Mouse (Mus musculus): ENCODE data around the gene Efcab8. TPM values are rescaled to one million over a fixed set of nuclear protein-coding genes. Genes with fewer than 3 reads are reported as not detected.

Efcab8 gene
- polyA plus RNA-seq, 1 experiment from 2014 or later: not detected

Other genes with a start within 250 kb of the Efcab8 start
- 10.0 and 12.6 TPM in 2 replicates for gene Nol4l, start 250.0 kb upstream of the Efcab8 start, polyA plus RNA-seq (2014; fragmentation: Nextera tagmentation; extraction: Ambion mirVana)
- gene Commd7, start 147.2 kb upstream of the Efcab8 start, polyA plus RNA-seq (2014; fragmentation: Nextera tagmentation; extraction: Ambion mirVana): 46.9 and 54.2 TPM in 2 replicates
- gene Dnmt3b, start 130.5 kb upstream of the Efcab8 start, polyA plus RNA-seq (2014; fragmentation: Nextera tagmentation; extraction: Ambion mirVana): 4.6 and 5.0 TPM in 2 replicates
- not detected in 2 replicates for gene Dnmt3c, start 83.3 kb upstream of the Efcab8 start, polyA plus RNA-seq (2014; fragmentation: Nextera tagmentation; extraction: Ambion mirVana)
- gene Mapre1, start 38.7 kb upstream of the Efcab8 start, polyA plus RNA-seq (2014; fragmentation: Nextera tagmentation; extraction: Ambion mirVana): 222 and 231 TPM in 2 replicates
- gene Sun5, start 91.2 kb downstream of the Efcab8 start, polyA plus RNA-seq (2014; fragmentation: Nextera tagmentation; extraction: Ambion mirVana): not detected in 2 replicates
- not detected in 2 replicates for gene Bpifb2, start 95.1 kb downstream of the Efcab8 start, polyA plus RNA-seq (2014; fragmentation: Nextera tagmentation; extraction: Ambion mirVana)
- not detected in 2 replicates for gene Bpifb6, start 120.5 kb downstream of the Efcab8 start, polyA plus RNA-seq (2014; fragmentation: Nextera tagmentation; extraction: Ambion mirVana)
- not detected in 2 replicates for gene Bpifb3, start 138.3 kb downstream of the Efcab8 start, polyA plus RNA-seq (2014; fragmentation: Nextera tagmentation; extraction: Ambion mirVana)
- gene Bpifb4, start 158.3 kb downstream of the Efcab8 start, polyA plus RNA-seq (2014; fragmentation: Nextera tagmentation; extraction: Ambion mirVana): not detected in 2 replicates
- not detected in 2 replicates for gene Bpifa6, start 195.0 kb downstream of the Efcab8 start, polyA plus RNA-seq (2014; fragmentation: Nextera tagmentation; extraction: Ambion mirVana)
- not detected in 2 replicates for gene Bpifa2, start 228.3 kb downstream of the Efcab8 start, polyA plus RNA-seq (2014; fragmentation: Nextera tagmentation; extraction: Ambion mirVana)

All from heart, embryonic 14.5 days (tissue).